ENCODE assay signal across 8 mouse cellular contexts in genomic region chr13:46418731-46419545, GRCm38 (mm10). TPM values are rescaled to one million over a fixed set of nuclear protein-coding genes. Genes with fewer than 3 reads are reported as not detected.
DNase-seq lines count a peak whose midpoint lies in the region; ATAC-seq lines count a peak whose summit lies in the region.

No protein-coding gene starts in this region.

- under 1% methylated on average over 73 of the region's 73 CpGs for WGBS in heart, embryonic 11.5 days (ENCODE audit: insufficient replicate concordance)
- WGBS in hindbrain, embryonic 11.5 days: 2% methylated on average over 65 of the region's 73 CpGs
- 2% methylated on average over 73 of the region's 73 CpGs for WGBS in liver, embryonic 11.5 days
- under 1% methylated on average over 73 of the region's 73 CpGs for WGBS in neural tube, embryonic 15.5 days

- no peak for ATAC-seq in heart, embryonic 11.5 days (replicated peaks; ENCODE audit: insufficient number of reproducible peaks, low FRiP score, low TSS enrichment)
- ATAC-seq in hindbrain, embryonic 11.5 days (ENCODE audit: low FRiP score): peak; percentile 57
- ATAC-seq in liver, embryonic 11.5 days (replicated peaks; ENCODE audit: low FRiP score): no peak
- ATAC-seq in neural tube, embryonic 15.5 days (ENCODE audit: low FRiP score): peak; percentile 74
- ATAC-seq in activated CD4-positive, CD25-positive, alpha-beta regulatory T cell, adult 4 months: no peak

- DNase-seq in heart, adult 9 months (ENCODE audit: low spot score in 2 of 2): no peak
- DNase-seq in ES-CJ7 (ENCODE audit: low read depth, low spot score): peak; percentile 7
- DNase-seq in embryo, embryonic 10 days (ENCODE audit: low spot score): peak; percentile 45
- peak; percentile 70 for DNase-seq in hindbrain, embryonic 11.5 days (ENCODE audit: low spot score)
- DNase-seq in liver, embryonic 11.5 days (ENCODE audit: low spot score): peak; percentile 46

- H3K27me3 ChIP-seq in heart, embryonic 11.5 days (ENCODE audit: control insufficient read depth, insufficient read depth, low read length): no peaks in the 10 kb centered on the region; the same call in 1 of the 2 replicates
- H3K27me3 ChIP-seq in hindbrain, embryonic 11.5 days (ENCODE audit: control insufficient read depth, insufficient read depth, low read length): no peaks in the 10 kb centered on the region
- peaks cover 28% of the 10 kb centered on the region for H3K27me3 ChIP-seq in liver, embryonic 11.5 days (replicated peaks; ENCODE audit: control insufficient read depth, insufficient read depth, low read length)
- no peaks in the 10 kb centered on the region for H3K27me3 ChIP-seq in neural tube, embryonic 15.5 days (replicated peaks)

- peak overlapping the region; percentile 79 for H3K4me3 ChIP-seq in heart, embryonic 11.5 days (ENCODE audit: low read depth, low read length)
- H3K4me3 ChIP-seq in hindbrain, embryonic 11.5 days (ENCODE audit: low read depth, low read length): peak overlapping the region; percentile 39
- peak overlapping the region; percentile 58 for H3K4me3 ChIP-seq in liver, embryonic 11.5 days (ENCODE audit: low read depth, low read length)
- H3K4me3 ChIP-seq in neural tube, embryonic 15.5 days (replicated peaks): peak overlapping the region; percentile 69

- H3K4me2 ChIP-seq in heart, embryonic 11.5 days: peak overlapping the region; percentile 67
- H3K4me2 ChIP-seq in hindbrain, embryonic 11.5 days (replicated peaks; ENCODE audit: low read depth, low read length): peak overlapping the region; percentile 50
- peak overlapping the region; percentile 86 for H3K4me2 ChIP-seq in liver, embryonic 11.5 days
- H3K4me2 ChIP-seq in neural tube, embryonic 15.5 days: peak overlapping the region; percentile 88

- H3K4me1 ChIP-seq in heart, embryonic 11.5 days (ENCODE audit: control insufficient read depth, insufficient read depth, low read length): peaks cover 12% of the 10 kb centered on the region; the same call in 1 of the 2 replicates
- no peaks in the 10 kb centered on the region for H3K4me1 ChIP-seq in hindbrain, embryonic 11.5 days (replicated peaks; ENCODE audit: control insufficient read depth, insufficient read depth, low read length)
- H3K4me1 ChIP-seq in liver, embryonic 11.5 days (replicated peaks; ENCODE audit: control insufficient read depth, insufficient read depth, low read length): no peaks in the 10 kb centered on the region
- peaks cover 20% of the 10 kb centered on the region for H3K4me1 ChIP-seq in neural tube, embryonic 15.5 days

- H3K9ac ChIP-seq in heart, embryonic 11.5 days (ENCODE audit: low read depth, low read length): peak overlapping the region; percentile 99
- H3K9ac ChIP-seq in hindbrain, embryonic 11.5 days (ENCODE audit: low read depth, low read length): peak overlapping the region; percentile 71
- H3K9ac ChIP-seq in liver, embryonic 11.5 days (ENCODE audit: low read depth, low read length): peak overlapping the region; percentile 37; the same call in 1 of the 2 replicates
- peak overlapping the region; percentile 75 for H3K9ac ChIP-seq in neural tube, embryonic 15.5 days (replicated peaks)

- H3K27ac ChIP-seq in heart, embryonic 11.5 days (ENCODE audit: low read depth, low read length): peak overlapping the region; percentile 99
- H3K27ac ChIP-seq in hindbrain, embryonic 11.5 days (ENCODE audit: low read depth, low read length): 0 out of 2 replicates have a peak overlapping the region, but pooled peaks have one; percentile 18
- no peak overlapping the region for H3K27ac ChIP-seq in liver, embryonic 11.5 days (ENCODE audit: low read depth, low read length)
- peak overlapping the region; percentile 56 for H3K27ac ChIP-seq in neural tube, embryonic 15.5 days (replicated peaks)

- no peaks in the 10 kb centered on the region for H3K36me3 ChIP-seq in heart, embryonic 11.5 days (ENCODE audit: control insufficient read depth, insufficient read depth, low read length)
- H3K36me3 ChIP-seq in hindbrain, embryonic 11.5 days (ENCODE audit: control insufficient read depth, insufficient read depth, low read length): no peaks in the 10 kb centered on the region
- H3K36me3 ChIP-seq in liver, embryonic 11.5 days (ENCODE audit: control insufficient read depth, insufficient read depth, low read length): no peaks in the 10 kb centered on the region
- H3K36me3 ChIP-seq in neural tube, embryonic 15.5 days: no peaks in the 10 kb centered on the region

- no peaks in the 10 kb centered on the region for H3K9me3 ChIP-seq in heart, embryonic 11.5 days (replicated peaks; ENCODE audit: control insufficient read depth, low read length)
- no peaks in the 10 kb centered on the region for H3K9me3 ChIP-seq in hindbrain, embryonic 11.5 days (ENCODE audit: control insufficient read depth, low read length)
- H3K9me3 ChIP-seq in liver, embryonic 11.5 days (ENCODE audit: control insufficient read depth, low read length): no peaks in the 10 kb centered on the region
- H3K9me3 ChIP-seq in neural tube, embryonic 15.5 days (replicated peaks): no peaks in the 10 kb centered on the region

RNA-seq across cellular contexts. Expression of gene Rbm24, which starts 0.7 kb away (rescaled TPM):
- polyA plus RNA-seq in heart, embryonic 11.5 days (2014; fragmentation: Nextera tagmentation; extraction: Ambion mirVana): 62.3 and 63.1 TPM in 2 replicates
- polyA plus RNA-seq in hindbrain, embryonic 11.5 days (2014; fragmentation: Nextera tagmentation; extraction: Ambion mirVana): 2.4 and 2.5 TPM in 2 replicates
- polyA plus RNA-seq in liver, embryonic 11.5 days (2014; fragmentation: Nextera tagmentation; extraction: Ambion mirVana): 0.52 and 1.1 TPM in 2 replicates
- polyA plus RNA-seq in neural tube, embryonic 15.5 days (2015; fragmentation: Nextera tagmentation; extraction: Ambion mirVana): 2.1 and 4.2 TPM in 2 replicates
- not detected for polyA plus RNA-seq in activated CD4-positive, CD25-positive, alpha-beta regulatory T cell, adult 4 months (2017; shearing (Covaris generic))

Comparison
In these comparisons a context has a peak if more than half of its experiments do, and no peak if none do; other contexts are left out.
1. ATAC-seq: peak in hindbrain, embryonic 11.5 days (single experiment) and neural tube, embryonic 15.5 days (single experiment); none in heart, embryonic 11.5 days (single experiment), liver, embryonic 11.5 days (single experiment) and activated CD4-positive, CD25-positive, alpha-beta regulatory T cell, adult 4 months (single experiment).
2. H3K9ac ChIP-seq: peak in every context shown above with its lines; median percentile 99 in heart, embryonic 11.5 days; 75 in neural tube, embryonic 15.5 days; 71 in hindbrain, embryonic 11.5 days; 37 in liver, embryonic 11.5 days.
3. DNase-seq: peak in ES-CJ7 (single experiment), embryo, embryonic 10 days (single experiment), hindbrain, embryonic 11.5 days (single experiment) and liver, embryonic 11.5 days (single experiment); none in heart, adult 9 months (0 of 2).
4. RNA of gene Rbm24, which starts 0.7 kb away (polyA plus RNA-seq): 62.3 to 63.1 TPM in heart, embryonic 11.5 days; 2.1 to 4.2 TPM in neural tube, embryonic 15.5 days, 2.4 to 2.5 TPM in hindbrain, embryonic 11.5 days, 0.52 to 1.1 TPM in liver, embryonic 11.5 days and not detected in activated CD4-positive, CD25-positive, alpha-beta regulatory T cell, adult 4 months; every median in the first group is over 10 times any median in the second.
5. Peak in every context shown above with its lines, with median percentiles within 50 percentile points of each other: H3K4me2 ChIP-seq and H3K4me3 ChIP-seq.